Mouse (Mus musculus) erythroblast, adult 5-6 weeks (primary cell): ENCODE measurements around the gene Prkaa2. TPM values are rescaled to one million over a fixed set of nuclear protein-coding genes. Genes with fewer than 3 reads are reported as not detected.
"Not testable (repeated sequence)": the region's sequence is repeated elsewhere in the genome, so short reads cannot be mapped to it uniquely, and the experiment has no call there.

Source experiments
- ATAC-seq: replicated peaks from 2 replicates; pipeline ENCODE4 v1.8.0; 2016; ENCODE audit warnings: moderate number of reproducible peaks, mild to moderate bottlenecking, moderate TSS enrichment, inconsistent platforms; ENCODE audit not compliant: poor library complexity, low FRiP score, severe bottlenecking
- total RNA-seq, 2 experiments: library from RNA; stranded (forward) in 1 of 2; stranded (reverse) in 1 of 2; fragments of 150-400 nt in 1 of 2; fragments of 200-764, 138-1000 nt in 1 of 2; gene quantifications; 2 replicates each; pipeline versions ENCODE4 v1.2.3 to v1.2.4; 2015 to 2017; ENCODE audit warnings: low replicate concordance in 2 of 2

The Prkaa2 gene
- total RNA-seq, 2 experiments from 2014 or later = 0.09 TPM; not detected in 1

DNA sequence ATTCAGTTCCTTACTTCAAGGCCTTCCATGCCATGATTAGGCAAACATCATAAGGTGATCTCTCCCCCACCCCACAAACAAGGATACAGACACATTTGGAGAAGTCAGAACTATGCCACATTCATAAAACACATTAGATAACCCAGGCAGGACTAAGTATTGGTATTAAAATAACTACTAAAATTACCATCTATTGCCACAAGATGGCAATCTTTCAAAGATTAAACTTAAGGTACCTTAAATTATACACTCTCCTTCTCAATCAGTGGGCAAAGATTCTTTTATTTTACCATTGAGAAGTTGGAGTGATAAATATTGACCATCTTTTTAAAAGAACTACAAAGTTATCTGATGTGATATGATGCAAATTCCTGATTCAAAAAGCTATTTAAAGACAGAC is 75.4 kb downstream of the Prkaa2 start:
- ATAC-seq = no peak

- no peak for ATAC-seq
Observed at GRCm38 (mm10) chr4:105033153-105033552, 76.5 kb downstream of the Prkaa2 start.

GRCm38 (mm10) chr4:105031104-105031503 is 78.6 kb downstream of the Prkaa2 start:
- ATAC-seq = no peak

DNA sequence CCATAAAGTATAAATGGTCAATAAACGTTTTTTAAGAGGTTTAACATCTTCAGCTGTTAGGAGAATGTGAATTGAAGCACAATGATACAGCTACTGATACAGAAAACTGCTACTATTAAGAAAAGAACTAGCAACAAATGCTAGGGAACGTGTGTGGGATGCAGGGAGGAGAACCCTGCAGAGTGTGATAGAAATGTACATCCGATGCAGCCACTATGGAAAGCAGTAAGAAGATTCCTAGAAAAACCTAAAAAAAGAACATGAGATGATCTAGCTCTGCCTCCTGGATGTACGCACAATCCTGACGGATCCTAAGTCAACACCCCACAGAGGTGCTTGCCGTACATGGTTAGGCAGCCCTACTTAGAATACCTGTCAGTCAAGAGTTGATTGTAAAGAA is 82.4 kb downstream of the Prkaa2 start:
- ATAC-seq = no peak

DNA sequence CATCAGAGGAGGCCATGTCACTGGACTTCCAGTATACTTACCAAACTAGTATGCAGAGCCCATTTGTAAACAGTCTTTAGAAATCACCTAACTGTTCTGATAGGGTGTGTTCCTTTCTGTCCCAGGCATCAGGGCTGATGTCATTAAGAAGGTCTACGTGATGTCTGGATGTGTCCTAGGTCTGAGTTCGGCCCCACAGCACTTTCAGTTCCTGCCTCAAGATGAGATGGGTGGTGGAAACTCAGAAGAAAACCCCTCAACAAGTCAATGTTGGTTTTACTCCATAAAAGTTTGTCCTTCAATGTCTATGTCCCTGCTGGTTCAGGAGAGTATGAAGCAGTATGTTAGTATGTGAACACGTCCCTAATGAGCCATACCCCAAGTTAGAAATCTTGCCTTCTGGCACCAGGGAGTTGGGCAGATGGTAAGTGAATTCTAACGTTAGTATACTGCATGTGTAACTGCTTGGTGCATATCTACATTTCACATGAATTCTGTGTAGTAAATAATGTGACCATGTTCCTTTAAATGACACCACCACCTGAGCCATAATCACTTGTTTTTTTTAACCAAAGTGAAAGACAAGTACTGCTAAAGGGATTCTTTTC is 93.6 kb downstream of the Prkaa2 start:
- no peak for ATAC-seq

DNA sequence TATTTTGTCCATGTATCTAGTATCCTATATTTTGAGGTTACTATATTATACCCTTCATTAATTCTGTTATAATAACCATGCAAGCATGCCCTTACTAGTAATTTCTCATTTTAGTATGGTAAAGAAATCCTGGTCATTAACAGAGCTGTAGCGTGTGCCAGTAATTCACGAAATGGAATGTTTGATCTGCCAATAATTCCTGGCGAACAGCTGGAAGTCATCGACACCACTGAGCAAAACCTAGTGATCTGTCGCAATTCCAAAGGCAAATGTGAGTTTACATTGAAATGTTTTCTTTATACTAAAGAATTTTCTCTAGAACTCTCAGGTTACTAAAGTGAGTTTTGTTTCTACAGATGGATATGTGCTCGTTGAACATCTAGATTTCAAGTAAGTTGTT is 94.2 kb downstream of the Prkaa2 start:
- no peak for ATAC-seq

DNA sequence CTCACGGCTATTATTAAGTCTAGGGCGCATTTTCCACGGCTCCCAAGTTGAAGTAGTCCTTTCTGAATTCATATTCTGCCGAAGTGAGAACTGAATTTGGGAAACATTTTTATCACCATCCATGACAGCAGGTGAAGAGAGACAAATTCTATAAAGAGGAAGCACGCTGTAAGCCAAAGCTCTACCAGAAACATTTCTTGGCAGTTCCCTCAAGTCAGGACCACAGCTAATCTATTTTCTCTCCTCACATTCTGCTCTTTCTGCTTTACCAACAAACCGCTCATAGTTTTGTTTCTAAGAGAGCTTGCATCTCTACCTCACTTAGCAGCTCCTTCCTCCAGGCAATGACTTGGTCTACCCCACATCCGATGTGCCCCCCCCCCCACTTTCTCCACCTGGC is 96.0 kb downstream of the Prkaa2 start:
- no peak for ATAC-seq

DNA sequence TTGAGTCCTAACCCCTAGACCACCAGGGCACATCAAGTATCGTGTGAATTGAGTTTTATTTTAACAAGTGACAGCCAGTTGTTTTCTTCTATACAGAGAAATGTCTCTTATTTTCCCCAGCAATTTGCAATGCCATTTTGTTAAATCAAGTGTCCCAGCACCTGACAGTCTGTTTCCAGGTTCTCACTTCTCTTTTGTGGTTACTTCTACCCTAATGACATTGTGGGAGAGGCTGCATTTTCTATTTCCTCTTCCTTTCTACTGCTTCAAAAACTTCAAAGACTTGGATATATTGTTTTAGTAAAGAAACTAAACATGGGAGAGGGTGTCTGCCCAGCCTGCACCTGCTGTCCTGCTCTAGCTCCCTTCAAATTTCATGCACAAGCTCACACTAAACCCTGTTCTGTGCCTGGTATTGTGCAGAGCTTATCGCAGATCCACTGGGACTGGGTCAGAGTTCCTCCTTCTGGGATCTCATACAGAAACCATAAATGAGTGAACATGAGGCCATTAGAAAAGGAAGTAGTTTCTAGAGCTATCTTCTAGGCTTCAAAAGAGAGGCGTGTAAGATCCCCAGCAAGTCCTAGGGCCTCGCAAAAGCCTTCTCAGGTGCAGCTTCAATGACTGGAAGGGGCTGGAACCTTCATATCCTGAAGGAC is 102.2 kb downstream of the Prkaa2 start:
- ATAC-seq = no peak

GRCm38 (mm10) chr4:105004649-105005048 is 105.0 kb downstream of the Prkaa2 start:
- ATAC-seq = not testable (repeated sequence)

- ATAC-seq = no peak
Observed at GRCm38 (mm10) chr4:105004135-105004534, 105.6 kb downstream of the Prkaa2 start.

DNA sequence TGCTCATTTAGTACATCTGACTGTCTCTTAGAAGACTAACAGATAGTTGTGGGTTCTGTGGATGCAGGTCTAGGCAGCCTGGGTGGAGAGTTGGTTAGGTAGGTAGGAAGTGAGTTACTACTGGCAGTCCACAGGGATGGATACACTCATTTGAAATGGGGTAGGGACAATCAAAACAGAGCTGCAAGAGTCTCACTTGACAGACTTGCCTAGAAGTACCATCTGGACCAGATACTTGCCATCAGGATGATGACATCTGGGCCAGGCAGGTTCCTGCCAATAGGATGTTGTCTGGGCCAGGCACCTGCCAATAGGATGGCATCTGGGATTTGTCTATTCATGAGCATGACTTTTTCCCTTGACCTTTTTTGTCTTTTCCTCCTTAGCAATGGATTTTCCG is 108.0 kb downstream of the Prkaa2 start:
- ATAC-seq = no peak

GRCm38 (mm10) chr4:104999702-105000101 is 110.0 kb downstream of the Prkaa2 start:
- no peak for ATAC-seq

DNA sequence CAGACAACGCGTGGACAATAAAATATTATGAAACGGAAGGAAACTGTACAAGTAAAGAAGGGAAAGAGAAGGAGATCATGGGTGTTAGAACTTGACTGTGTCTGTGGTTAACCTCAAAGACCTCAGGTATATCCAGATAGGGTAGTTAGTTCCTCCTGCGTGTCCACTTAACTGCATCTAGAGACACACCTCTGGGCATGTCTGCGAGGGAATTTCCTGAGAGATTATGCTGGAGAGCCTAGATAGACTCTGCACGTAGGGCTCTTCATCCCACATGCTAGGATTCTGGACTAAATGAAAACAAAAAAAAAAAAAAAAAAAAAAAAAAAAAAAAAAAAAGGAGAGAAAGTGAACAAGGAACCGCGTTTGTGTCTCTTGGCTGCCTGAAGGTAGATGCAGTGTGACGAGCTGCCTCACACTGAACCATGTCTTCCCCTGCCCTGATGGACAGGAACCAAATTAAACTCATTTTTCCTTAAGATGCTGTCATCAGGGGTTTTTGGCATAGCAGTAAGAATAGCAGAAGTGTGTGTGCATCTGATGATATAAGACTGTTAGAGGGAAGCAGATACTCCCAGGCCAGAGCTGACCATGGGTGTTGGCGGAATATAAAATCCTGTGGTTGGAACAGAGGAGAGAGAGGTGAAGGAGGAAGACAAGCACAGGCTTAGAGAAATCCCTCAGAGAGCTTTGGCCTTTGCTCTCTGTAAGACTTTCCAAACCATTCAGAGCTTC is 116.4 kb downstream of the Prkaa2 start:
- ATAC-seq = no peak

- no peak for ATAC-seq
Observed at GRCm38 (mm10) chr4:104992271-104992670, 117.4 kb downstream of the Prkaa2 start.

- ATAC-seq = no peak
Observed at GRCm38 (mm10) chr4:104990686-104991085, 119.0 kb downstream of the Prkaa2 start.

GRCm38 (mm10) chr4:104990016-104990415 is 119.7 kb downstream of the Prkaa2 start:
- ATAC-seq = no peak

DNA sequence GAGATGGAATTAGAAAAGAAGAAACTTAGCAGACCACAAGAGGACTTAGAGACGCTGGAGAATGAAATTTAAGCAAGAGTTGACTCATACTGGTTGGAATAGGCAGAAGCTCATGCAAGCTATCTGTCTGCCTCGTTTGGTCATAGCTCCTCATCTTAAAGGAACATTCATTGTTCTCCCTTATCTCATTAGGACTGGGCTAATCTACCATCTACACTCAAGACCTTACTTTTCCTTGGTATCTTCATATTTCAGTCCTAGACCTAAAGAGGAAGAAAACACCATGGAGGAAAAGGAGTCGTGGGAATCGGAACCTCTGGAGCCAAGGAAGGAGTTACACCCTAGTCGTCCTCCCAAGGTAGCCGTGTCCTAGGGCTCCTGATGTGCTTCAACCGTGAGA is 121.0 kb downstream of the Prkaa2 start:
- no peak for ATAC-seq

- ATAC-seq = no peak
Observed at GRCm38 (mm10) chr4:104988102-104988501, 121.6 kb downstream of the Prkaa2 start.

DNA sequence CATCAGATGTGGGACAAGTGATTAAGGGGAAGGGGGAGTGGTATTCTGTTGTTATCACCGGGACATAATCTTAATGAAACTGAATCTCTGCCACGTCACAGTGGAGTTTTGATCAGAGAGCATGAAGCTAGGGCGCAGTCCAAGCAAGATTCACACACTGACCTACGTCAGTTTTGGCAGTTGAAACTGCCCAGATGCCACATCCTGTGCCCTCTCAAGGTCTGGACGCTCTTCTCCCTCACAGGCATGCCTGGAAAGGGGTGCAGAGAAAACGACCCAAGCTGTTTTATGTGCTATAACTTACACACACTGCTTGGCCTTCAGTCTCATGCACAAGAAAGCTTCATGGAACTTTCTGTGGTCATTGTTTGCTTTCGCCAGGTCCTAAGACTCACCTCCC is 122.1 kb downstream of the Prkaa2 start:
- ATAC-seq = no peak

- ATAC-seq = no peak
Observed at GRCm38 (mm10) chr4:104985960-104986632, 123.6 kb downstream of the Prkaa2 start.
